In the genomic region with DNA sequence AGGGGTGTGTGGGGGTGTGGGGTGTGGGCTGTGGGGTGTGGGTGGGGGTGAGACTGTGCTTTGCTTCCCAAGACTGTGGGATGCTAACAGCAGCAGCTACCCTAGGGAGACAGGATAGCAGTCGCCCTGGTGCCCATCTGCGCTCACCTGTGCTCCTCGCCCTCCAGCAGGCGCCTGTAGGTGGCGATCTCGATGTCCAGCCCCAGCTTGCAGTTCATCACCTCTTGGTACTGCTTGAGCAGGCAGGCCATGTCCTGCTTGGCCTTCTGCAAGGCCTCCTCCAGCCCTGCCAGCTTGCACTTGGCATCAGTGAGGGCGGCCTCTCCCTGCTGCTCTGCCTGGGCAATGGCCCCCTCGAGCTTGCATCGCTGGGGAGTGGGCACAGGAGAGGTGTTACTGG, we compare ENCODE assay signal across 19 mouse cellular contexts. TPM values are rescaled to one million over a fixed set of nuclear protein-coding genes. Genes with fewer than 3 reads are reported as not detected.
DNase-seq lines count a peak whose midpoint lies in the region; ATAC-seq and TF ChIP-seq lines count a peak whose summit lies in the region.
"Had no signal": no experiment of that assay in that cellular context is flagged by ENCODE, and none has a peak within 500 bp of the region (broad histone marks: within the 10 kb centered on the region; RNA-seq: fewer than 3 reads in every experiment).

No protein-coding gene starts in this region.

- H3K4me1 ChIP-seq in kidney, postnatal 0 days (replicated peaks; ENCODE audit: insufficient read depth, low read length), result no peaks in the 10 kb centered on the region
- peaks cover 8% of the 10 kb centered on the region; the same call in 1 of the 2 replicates for H3K4me1 ChIP-seq in kidney, embryonic 14.5 days (ENCODE audit: control insufficient read depth, insufficient read depth, low read length)
- H3K4me1 ChIP-seq: forebrain, embryonic 15.5 days; heart, embryonic 13.5 days; midbrain, embryonic 10.5 days; neural tube, embryonic 15.5 days had no signal

- no peak overlapping the region for H3K27ac ChIP-seq in kidney, postnatal 0 days
- no peak overlapping the region for H3K27ac ChIP-seq in kidney, embryonic 14.5 days (ENCODE audit: low read depth, low read length)
- H3K27ac ChIP-seq: forebrain, embryonic 15.5 days; heart, embryonic 13.5 days; hindbrain, embryonic 15.5 days; midbrain, embryonic 10.5 days; neural tube, embryonic 15.5 days had no signal

- no peak overlapping the region for H3K9ac ChIP-seq in kidney, postnatal 0 days (ENCODE audit: low read depth, low read length)
- H3K9ac ChIP-seq in kidney, embryonic 14.5 days (ENCODE audit: low read depth, low read length), result no peak overlapping the region
- H3K9ac ChIP-seq: forebrain, embryonic 15.5 days; heart, embryonic 13.5 days; hindbrain, embryonic 15.5 days; neural tube, embryonic 15.5 days had no signal

- no peaks in the 10 kb centered on the region for H3K9me3 ChIP-seq in kidney, postnatal 0 days (replicated peaks; ENCODE audit: low read length)
- no peaks in the 10 kb centered on the region for H3K9me3 ChIP-seq in kidney, embryonic 14.5 days (ENCODE audit: control insufficient read depth, low read length)
- H3K9me3 ChIP-seq: forebrain, embryonic 15.5 days; heart, embryonic 13.5 days; hindbrain, embryonic 15.5 days; midbrain, embryonic 10.5 days; neural tube, embryonic 15.5 days had no signal

- no peaks in the 10 kb centered on the region for H3K36me3 ChIP-seq in kidney, postnatal 0 days (ENCODE audit: insufficient read depth, low read length)
- H3K36me3 ChIP-seq in kidney, embryonic 14.5 days (ENCODE audit: control insufficient read depth, insufficient read depth, low read length), result no peaks in the 10 kb centered on the region
- H3K36me3 ChIP-seq: forebrain, embryonic 15.5 days; heart, embryonic 13.5 days; hindbrain, embryonic 15.5 days; midbrain, embryonic 10.5 days; neural tube, embryonic 15.5 days had no signal

- 76% methylated on average over 9 of the region's 9 CpGs for WGBS in kidney, postnatal 0 days
- WGBS in kidney, embryonic 14.5 days, result 65% methylated on average over 9 of the region's 9 CpGs

- no peak overlapping the region for H3K4me3 ChIP-seq in kidney, postnatal 0 days (replicated peaks; ENCODE audit: low read depth, low read length)
- H3K4me3 ChIP-seq in kidney, embryonic 14.5 days (ENCODE audit: low read length), result no peak overlapping the region
- H3K4me3 ChIP-seq: forebrain, embryonic 15.5 days; heart, embryonic 13.5 days; hindbrain, embryonic 15.5 days; midbrain, embryonic 10.5 days; neural tube, embryonic 15.5 days had no signal

- no peak overlapping the region for H3K4me2 ChIP-seq in kidney, postnatal 0 days (ENCODE audit: low read length)
- no peak overlapping the region for H3K4me2 ChIP-seq in kidney, embryonic 14.5 days (replicated peaks; ENCODE audit: low read depth, low read length)
- H3K4me2 ChIP-seq: forebrain, embryonic 15.5 days; heart, embryonic 13.5 days; hindbrain, embryonic 15.5 days; neural tube, embryonic 15.5 days had no signal

- intact Hi-C loops in left cerebral cortex, postnatal 36 days (cut with DNase I), result no loop called here

- TF ChIP-seq CTCF in kidney, postnatal 0 days (IDR thresholded peaks at IDR 0.05; ENCODE audit: low read depth), result peak; percentile 40; the same call in 1 of the 2 replicates

- DNase-seq in cerebellum, postnatal 14 days, result peak; percentile 13 to 25
- DNase-seq in cerebellum, postnatal 4 days (ENCODE audit: low spot score in 2 of 2), result no peak
- DNase-seq in kidney, postnatal 0 days (ENCODE audit: low spot score), result peak; percentile 5
- peak; percentile 36 for DNase-seq in thymus, postnatal 4 days
- DNase-seq in thymus, postnatal 10 days (ENCODE audit: low spot score in 2 of 2), result no peak
- no peak for DNase-seq in left cerebral cortex, postnatal 36 days (ENCODE audit: low spot score in 2 of 2)
- DNase-seq: kidney, adult 9 months; thymus, postnatal 25 days had no signal

- H3K27me3 ChIP-seq in kidney, postnatal 0 days (ENCODE audit: insufficient read depth, low read length), result no peaks in the 10 kb centered on the region
- H3K27me3 ChIP-seq in kidney, embryonic 14.5 days (ENCODE audit: control insufficient read depth, insufficient read depth, low read length), result no peaks in the 10 kb centered on the region
- H3K27me3 ChIP-seq: forebrain, embryonic 15.5 days; hindbrain, embryonic 15.5 days; neural tube, embryonic 15.5 days had no signal

- no peak for ATAC-seq in kidney, postnatal 0 days (replicated peaks; ENCODE audit: low FRiP score, low read depth)
- no peak for ATAC-seq in kidney, embryonic 14.5 days (ENCODE audit: low FRiP score, low TSS enrichment)
- ATAC-seq: forebrain, embryonic 15.5 days had no signal

RNA-seq across cellular contexts. Expression of gene Krt82, which starts 7.9 kb away (rescaled TPM):
- polyA plus RNA-seq in kidney, postnatal 0 days (2015; fragmentation: Nextera tagmentation; extraction: Ambion mirVana), result not detected in 2 replicates
- not detected in 2 replicates for polyA plus RNA-seq in kidney, embryonic 14.5 days (2014; fragmentation: Nextera tagmentation; extraction: Ambion mirVana)
- not detected for total RNA-seq in left cerebral cortex, postnatal 36 days (2021)
- total RNA-seq: left cerebral cortex, postnatal 10 days; liver, adult 2 months had no signal
- polyA plus RNA-seq: C2C12; forebrain, embryonic 15.5 days; gonadal fat pad, adult 2 months; heart, embryonic 13.5 days; hindbrain, embryonic 15.5 days; liver, adult 2 months; midbrain, embryonic 10.5 days; neural tube, embryonic 15.5 days; stomach, embryonic 14.5 days had no signal

RNA-seq across cellular contexts. Expression of gene Krt84, which starts 9.9 kb away (rescaled TPM):
- polyA plus RNA-seq in kidney, postnatal 0 days (2015; fragmentation: Nextera tagmentation; extraction: Ambion mirVana), result not detected in 2 replicates
- not detected in 2 replicates for polyA plus RNA-seq in kidney, embryonic 14.5 days (2014; fragmentation: Nextera tagmentation; extraction: Ambion mirVana)
- not detected for total RNA-seq in left cerebral cortex, postnatal 36 days (2021)
- total RNA-seq: left cerebral cortex, postnatal 10 days; liver, adult 2 months had no signal
- polyA plus RNA-seq: C2C12; forebrain, embryonic 15.5 days; gonadal fat pad, adult 2 months; heart, embryonic 13.5 days; liver, adult 2 months; midbrain, embryonic 10.5 days; stomach, embryonic 14.5 days had no signal

RNA-seq across cellular contexts. Expression of gene Krt90, which starts 20.2 kb away (rescaled TPM):
- polyA plus RNA-seq in kidney, postnatal 0 days (2015; fragmentation: Nextera tagmentation; extraction: Ambion mirVana), result 0.09 TPM in 1 of 2 replicates, not detected in the other
- 0.17 and 0.22 TPM in 2 replicates for polyA plus RNA-seq in kidney, embryonic 14.5 days (2014; fragmentation: Nextera tagmentation; extraction: Ambion mirVana)
- not detected for total RNA-seq in left cerebral cortex, postnatal 36 days (2021)
- total RNA-seq: left cerebral cortex, postnatal 10 days; liver, adult 2 months had no signal
- polyA plus RNA-seq: C2C12; gonadal fat pad, adult 2 months; heart, embryonic 13.5 days; liver, adult 2 months had no signal

RNA-seq across cellular contexts. Expression of gene Gm49425, which starts 25.5 kb away (rescaled TPM):
- not detected in 2 replicates for polyA plus RNA-seq in kidney, postnatal 0 days (2015; fragmentation: Nextera tagmentation; extraction: Ambion mirVana)
- polyA plus RNA-seq in kidney, embryonic 14.5 days (2014; fragmentation: Nextera tagmentation; extraction: Ambion mirVana), result not detected in 2 replicates
- not detected for total RNA-seq in left cerebral cortex, postnatal 36 days (2021)
- total RNA-seq: left cerebral cortex, postnatal 10 days; liver, adult 2 months had no signal
- polyA plus RNA-seq: C2C12; forebrain, embryonic 15.5 days; gonadal fat pad, adult 2 months; heart, embryonic 13.5 days; hindbrain, embryonic 15.5 days; liver, adult 2 months; midbrain, embryonic 10.5 days; stomach, embryonic 14.5 days had no signal

RNA-seq across cellular contexts. Expression of gene Krt75, which starts 31.2 kb away (rescaled TPM):
- 0.14 and 0.20 TPM in 2 replicates for polyA plus RNA-seq in kidney, postnatal 0 days (2015; fragmentation: Nextera tagmentation; extraction: Ambion mirVana)
- polyA plus RNA-seq in kidney, embryonic 14.5 days (2014; fragmentation: Nextera tagmentation; extraction: Ambion mirVana), result 0.11 and 0.23 TPM in 2 replicates
- total RNA-seq in left cerebral cortex, postnatal 36 days (2021), result not detected
- total RNA-seq: left cerebral cortex, postnatal 10 days; liver, adult 2 months had no signal
- polyA plus RNA-seq: C2C12; forebrain, embryonic 15.5 days; gonadal fat pad, adult 2 months; heart, embryonic 13.5 days; liver, adult 2 months; midbrain, embryonic 10.5 days had no signal

Comparison
In these comparisons a context has a peak if more than half of its experiments do, and no peak if none do; other contexts are left out.
1. DNase-seq: peak in cerebellum, postnatal 14 days (2 of 2), kidney, postnatal 0 days (single experiment) and thymus, postnatal 4 days (single experiment); none in cerebellum, postnatal 4 days (0 of 2), thymus, postnatal 10 days (0 of 2) and left cerebral cortex, postnatal 36 days (0 of 2).